Mouse (Mus musculus) ES-E14 (cell line): ENCODE results near the gene C2cd4a. TPM values are rescaled to one million over a fixed set of nuclear protein-coding genes. Genes with fewer than 3 reads are reported as not detected.
A peak's percentile ranks its signal among the peaks of the same experiment; 100 is the strongest.

Experiments
- DNase-seq: peaks from one replicate; pipeline ENCODE4 v3.0.0-alpha.2; 2013; ENCODE audit warnings: low read depth, low spot score
- H3K27ac ChIP-seq: 2 replicates; pipeline ENCODE4 v1.5.1; 2012; ENCODE audit warnings: low read depth, mild to moderate bottlenecking, low read length, moderate library complexity, mixed read lengths; ENCODE audit not compliant: poor library complexity, insufficient read depth, severe bottlenecking
- H3K36me3 ChIP-seq: 2 replicates; pipeline ENCODE4 v1.6.1; 2012; ENCODE audit warnings: mild to moderate bottlenecking, low read length, moderate library complexity, mixed read lengths; ENCODE audit not compliant: control insufficient read depth, poor library complexity, insufficient read depth, severe bottlenecking
- H3K4me1 ChIP-seq, 2 experiments: fragments of 150-350 bp in 1 of 2; sonication (generic) in 1 of 2; 2 replicates each; pipeline ENCODE4 v1.6.1; 2012; ENCODE audit warnings: low read length in 2 of 2, mild to moderate bottlenecking in 1 of 2, mixed read lengths in 1 of 2; ENCODE audit not compliant: control insufficient read depth in 2 of 2, insufficient read depth in 2 of 2, poor library complexity in 1 of 2
- H3K4me3 ChIP-seq, 2 experiments: fragments of 150-350 bp in 1 of 2; sonication (generic) in 1 of 2; 2 replicates each; pipeline ENCODE4 v1.5.1; 2012; ENCODE audit warnings: low read length in 2 of 2, low read depth in 1 of 2, mild to moderate bottlenecking in 1 of 2, mixed read lengths in 1 of 2; ENCODE audit not compliant: insufficient read depth in 1 of 2, poor library complexity in 1 of 2, severe bottlenecking in 1 of 2
- H3K9ac ChIP-seq: 2 replicates; pipeline ENCODE4 v1.6.1; 2012; ENCODE audit warnings: low read depth, mild to moderate bottlenecking, low read length, mixed read lengths; ENCODE audit not compliant: poor library complexity, insufficient read depth, severe bottlenecking
- H3K9me3 ChIP-seq: fragments of 150-350 bp; sonication (generic); 2 replicates; pipeline ENCODE4 v1.6.1; 2012; ENCODE audit warnings: low read depth, mild to moderate bottlenecking, low read length; ENCODE audit not compliant: control insufficient read depth, insufficient read depth
- CHD2 ChIP-seq: IDR thresholded peaks from 2 replicates; pipeline ENCODE4 v1.6.1; 2014; ENCODE audit warnings: mild to moderate bottlenecking, low read depth, low read length, inconsistent platforms
- HCFC1 ChIP-seq: IDR thresholded peaks from 2 replicates; pipeline ENCODE4 v1.6.1; 2012; ENCODE audit warnings: low read length, inconsistent platforms, borderline replicate concordance; ENCODE audit not compliant: insufficient read depth
- MAFK ChIP-seq: IDR thresholded peaks from 2 replicates; pipeline ENCODE4 v1.6.1; 2014; ENCODE audit warnings: mild to moderate bottlenecking, low read depth, low read length, inconsistent platforms; ENCODE audit not compliant: insufficient read depth
- ZC3H11A ChIP-seq: IDR thresholded peaks from 2 replicates; pipeline ENCODE4 v1.6.1; 2012; ENCODE audit warnings: low read depth, mild to moderate bottlenecking, inconsistent platforms, low read length, borderline replicate concordance
- ZNF384 ChIP-seq: IDR thresholded peaks from 2 replicates; pipeline ENCODE4 v1.6.1; 2012; ENCODE audit warnings: low read depth, low read length, inconsistent platforms
- in situ Hi-C, 2 experiments: fragments of 600-800 bp; cut with MboI; formaldehyde crosslinking; loops; one replicate each; pipeline ENCODE4 v1.15.1; 2025; ENCODE audit warnings: low sequenced_read_pairs in 2 of 2, inconsistent platforms in 1 of 2; ENCODE audit not compliant: unreplicated experiment in 2 of 2
- total RNA-seq: library from RNA; depleted of rRNA; stranded (reverse); fragments of 300-350 nt; gene quantifications from 2 replicates; pipeline ENCODE4 v1.2.3, GENCODE M21; 2012; rRNA removed

C2cd4a gene
- total RNA-seq, 1 experiment, result not detected

GRCm38 (mm10) chr9:67783925-67784324, 48.2 kb downstream of the C2cd4a start:
- no peak overlapping the region for H3K4me3 ChIP-seq
- H3K27ac ChIP-seq, result no peak overlapping the region
- no peak for TF ChIP-seq HCFC1
- no peak for TF ChIP-seq CHD2
- no peak for TF ChIP-seq ZC3H11A
- TF ChIP-seq MAFK, result no peak
- TF ChIP-seq ZNF384, result no peak
- H3K9ac ChIP-seq, result no peak overlapping the region
- 0 out of 4 replicates have a peak, but pooled peaks cover 0 to 3% of the 10 kb centered on the region in 2 experiments for H3K4me1 ChIP-seq
- no peaks in the 10 kb centered on the region for H3K9me3 ChIP-seq
- peak; percentile 33 for DNase-seq
- in situ Hi-C loops, result no loop called here
- no peaks in the 10 kb centered on the region for H3K36me3 ChIP-seq

- DNase-seq, result no peak
- no peaks in the 10 kb centered on the region for H3K36me3 ChIP-seq
- H3K9me3 ChIP-seq, result no peaks in the 10 kb centered on the region
- in situ Hi-C loops, result no loop called here
- no peak overlapping the region for H3K9ac ChIP-seq
- H3K27ac ChIP-seq, result no peak overlapping the region
- H3K4me3 ChIP-seq, result no peak overlapping the region
- TF ChIP-seq HCFC1 (no peak), ZNF384 (no peak), MAFK (no peak), ZC3H11A (no peak), CHD2 (no peak)
- 0 out of 4 replicates have a peak, but pooled peaks cover 0 to 3% of the 10 kb centered on the region in 2 experiments for H3K4me1 ChIP-seq
Observed at GRCm38 (mm10) chr9:67783464-67783863, 48.7 kb downstream of the C2cd4a start.

- Histone ChIP-seq H3K9ac (no peak overlapping the region), H3K4me1 (0 out of 4 replicates have a peak, but pooled peaks cover 0 to under 1% of the 10 kb centered on the region in 2 experiments), H3K36me3 (no peaks in the 10 kb centered on the region), H3K9me3 (no peaks in the 10 kb centered on the region), H3K27ac (no peak overlapping the region), H3K4me3 (no peak overlapping the region)
- in situ Hi-C loops, result no loop called here
- TF ChIP-seq ZC3H11A, result no peak
- TF ChIP-seq MAFK, result no peak
- TF ChIP-seq ZNF384, result no peak
- no peak for TF ChIP-seq CHD2
- no peak for TF ChIP-seq HCFC1
- DNase-seq, result no peak
Observed at GRCm38 (mm10) chr9:67782786-67783185, 49.3 kb downstream of the C2cd4a start.

Other genes starting within 250 kb of the C2cd4a start
- gene C2cd4b, start 72.9 kb downstream of the C2cd4a start, total RNA-seq, result 1.1 and 1.3 TPM in 2 replicates
- gene Vps13c, start 8.1 kb upstream of the C2cd4a start, total RNA-seq, result 27.3 and 38.5 TPM in 2 replicates